Mouse (Mus musculus): ENCODE measurements around the gene Plet1. TPM values are rescaled to one million over a fixed set of nuclear protein-coding genes. Genes with fewer than 3 reads are reported as not detected.

Gene Plet1
- total RNA-seq (2022) = 1 to 10 TPM in 3 of 4 experiments, under 1 TPM in 1; 0.87 to 2.5 (median 1.8) TPM

- DNase-seq (ENCODE audit: low spot score) = no peak
Observed at GRCm38 (mm10) chr9:50494311-50494710, at the start of gene Plet1. Gene Plet1 (plus strand): TSS chr9:50494525.

DNA sequence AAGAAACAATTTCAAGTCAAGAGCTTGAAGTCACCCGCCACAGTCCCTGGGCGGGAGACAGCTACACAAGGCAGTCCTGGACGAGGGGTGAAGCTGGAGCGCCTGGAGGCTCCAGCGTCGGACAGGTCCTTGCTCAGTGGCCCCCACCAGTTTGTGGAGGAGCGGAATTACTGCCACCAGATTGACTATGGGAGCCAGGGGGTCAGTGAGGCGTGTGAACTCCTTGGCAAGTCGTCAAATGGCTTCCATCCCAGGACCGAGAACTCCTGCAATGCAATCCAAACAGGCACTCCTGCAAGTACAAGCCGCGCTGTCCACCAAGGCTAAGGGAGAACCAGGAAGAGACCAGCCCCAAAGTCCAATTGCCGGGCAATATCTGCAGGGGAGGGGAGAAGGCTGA, 45.3 kb upstream of the Plet1 start:
- DNase-seq (ENCODE audit: low spot score) = no peak

DNA sequence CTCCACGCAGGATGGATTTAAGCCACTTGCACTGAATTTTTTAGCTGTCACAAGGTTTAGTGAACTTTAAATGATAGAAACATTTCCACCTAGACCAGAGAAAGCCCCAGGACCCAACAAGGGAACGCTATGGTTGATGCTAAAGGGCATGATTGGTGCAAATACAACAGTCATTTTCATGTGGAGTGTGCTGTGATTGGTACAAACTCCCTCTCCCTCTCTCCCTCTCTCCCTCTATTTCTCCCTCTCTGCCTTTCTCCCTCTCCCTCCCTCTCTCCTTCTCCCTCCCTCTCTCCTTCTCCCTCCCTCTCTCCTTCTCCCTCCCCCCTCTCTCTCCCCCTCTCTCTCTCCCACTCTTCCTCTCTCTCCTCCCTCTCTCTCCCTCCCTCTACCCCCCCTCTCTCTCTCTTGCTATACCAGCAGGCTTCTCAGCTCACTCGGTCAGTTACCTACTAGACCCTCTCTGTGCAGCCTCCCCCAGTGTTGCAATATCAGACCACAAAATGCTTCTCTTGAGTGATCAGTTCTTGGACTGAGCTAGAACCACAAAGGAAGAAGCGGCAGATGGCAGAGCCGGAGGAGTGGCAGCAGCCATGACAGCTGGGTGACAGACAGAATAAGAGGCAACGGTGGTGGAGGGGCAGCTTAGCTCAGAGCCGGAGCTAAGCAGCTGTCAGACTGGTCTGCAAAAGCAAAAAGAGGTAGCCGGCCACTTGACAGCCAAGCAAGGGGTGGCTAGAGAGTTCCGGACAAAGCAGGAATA, 42.7 kb upstream of the Plet1 start:
- no peak for DNase-seq (ENCODE audit: low spot score)

GRCm38 (mm10) chr9:50452303-50452775, 42.0 kb upstream of the Plet1 start:
- peak; percentile 49 for DNase-seq (ENCODE audit: low spot score)

- DNase-seq (ENCODE audit: low spot score) = no peak
Observed at GRCm38 (mm10) chr9:50457596-50457995, 36.7 kb upstream of the Plet1 start.

DNA sequence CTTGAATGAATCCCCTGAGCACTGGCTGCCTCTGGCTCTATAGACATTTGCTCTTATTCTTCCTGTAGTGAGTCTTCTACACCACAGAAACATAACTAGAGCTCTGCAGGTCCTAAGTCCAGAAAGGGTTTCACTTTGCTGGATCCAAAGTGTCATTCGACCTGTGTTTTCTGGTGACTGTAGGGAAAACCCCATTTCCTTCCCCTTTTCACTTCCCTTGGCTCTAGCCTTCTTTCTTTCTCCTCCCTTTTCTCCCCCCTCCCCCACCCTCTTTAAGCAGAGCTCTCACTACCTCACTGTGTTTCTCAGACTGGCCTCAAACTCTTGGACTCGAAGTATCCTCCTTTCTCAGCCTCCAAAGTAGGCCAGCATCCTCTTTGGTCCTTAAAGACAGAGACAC, 34.8 kb upstream of the Plet1 start:
- no peak for DNase-seq (ENCODE audit: low spot score)

DNA sequence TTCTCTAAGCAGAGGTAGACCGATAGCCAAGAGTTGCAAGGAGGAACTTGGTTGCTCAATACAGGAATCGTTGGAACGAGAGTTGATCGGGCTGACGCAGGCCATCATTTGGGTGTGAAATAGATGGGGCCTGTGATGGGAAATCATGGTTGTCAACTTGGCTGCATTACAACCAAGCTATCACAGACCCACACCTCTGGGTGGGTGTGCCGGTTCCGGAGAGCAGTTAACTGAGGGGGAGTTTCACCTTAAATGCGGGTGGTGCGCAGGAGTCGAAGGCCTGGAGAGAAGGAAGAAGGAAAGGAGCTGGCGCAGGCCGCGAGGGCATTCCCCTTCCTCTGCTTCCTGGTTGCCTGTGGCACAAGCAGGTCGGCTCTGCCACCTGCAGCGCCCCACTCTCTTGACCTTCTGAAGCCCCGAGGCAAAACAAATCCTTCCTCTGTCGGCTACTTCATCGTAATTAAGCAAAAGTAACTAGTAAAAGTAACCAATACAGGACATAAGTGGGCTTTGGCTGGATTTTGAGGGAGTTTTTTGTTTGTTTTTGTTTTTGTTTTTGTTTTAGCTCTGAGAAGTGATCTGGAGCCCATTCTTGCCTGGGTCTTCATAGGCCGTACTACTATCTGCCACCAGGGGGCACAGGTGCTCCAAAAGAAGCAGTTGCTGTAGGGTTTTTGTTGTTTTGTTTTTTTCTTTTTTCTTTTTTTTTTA, 31.7 kb upstream of the Plet1 start:
- peak; percentile 49 for DNase-seq (ENCODE audit: low spot score)

GRCm38 (mm10) chr9:50463205-50463508, 31.2 kb upstream of the Plet1 start:
- no peak for DNase-seq (ENCODE audit: low spot score)

DNA sequence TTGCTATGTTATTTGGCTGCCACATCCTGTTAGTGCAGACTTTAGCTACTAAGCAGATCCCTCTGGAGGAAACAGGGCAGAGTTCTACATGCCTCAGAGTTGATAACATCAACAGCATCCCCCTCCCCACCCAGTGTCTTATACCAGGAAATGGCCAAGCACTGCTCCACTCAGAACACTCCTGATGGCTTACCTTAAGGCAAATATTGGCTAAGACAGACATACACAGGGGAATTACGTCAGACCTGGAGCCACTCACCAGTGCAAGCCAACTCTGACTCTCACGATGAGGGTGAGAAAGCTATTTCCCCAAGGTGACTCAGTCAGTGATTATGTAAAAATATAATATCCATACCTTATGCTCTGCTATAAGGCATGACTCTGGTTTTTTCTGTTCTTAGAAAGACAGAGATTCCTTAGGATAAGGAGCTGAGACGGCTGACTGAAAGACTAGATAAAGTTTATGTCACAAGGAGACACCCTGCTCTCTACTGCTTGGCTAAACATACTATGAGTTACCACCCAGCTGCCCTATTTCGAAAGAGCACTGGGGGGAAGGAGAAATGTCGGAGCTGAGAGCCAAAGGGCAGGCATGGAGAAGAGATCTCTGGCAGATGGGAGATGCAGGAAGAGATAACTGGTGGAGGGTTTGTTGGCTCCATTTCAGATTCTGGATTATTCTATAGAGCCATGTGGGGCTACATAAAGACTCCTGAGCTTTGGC, 23.8 kb upstream of the Plet1 start:
- no peak for DNase-seq (ENCODE audit: low spot score)

DNA sequence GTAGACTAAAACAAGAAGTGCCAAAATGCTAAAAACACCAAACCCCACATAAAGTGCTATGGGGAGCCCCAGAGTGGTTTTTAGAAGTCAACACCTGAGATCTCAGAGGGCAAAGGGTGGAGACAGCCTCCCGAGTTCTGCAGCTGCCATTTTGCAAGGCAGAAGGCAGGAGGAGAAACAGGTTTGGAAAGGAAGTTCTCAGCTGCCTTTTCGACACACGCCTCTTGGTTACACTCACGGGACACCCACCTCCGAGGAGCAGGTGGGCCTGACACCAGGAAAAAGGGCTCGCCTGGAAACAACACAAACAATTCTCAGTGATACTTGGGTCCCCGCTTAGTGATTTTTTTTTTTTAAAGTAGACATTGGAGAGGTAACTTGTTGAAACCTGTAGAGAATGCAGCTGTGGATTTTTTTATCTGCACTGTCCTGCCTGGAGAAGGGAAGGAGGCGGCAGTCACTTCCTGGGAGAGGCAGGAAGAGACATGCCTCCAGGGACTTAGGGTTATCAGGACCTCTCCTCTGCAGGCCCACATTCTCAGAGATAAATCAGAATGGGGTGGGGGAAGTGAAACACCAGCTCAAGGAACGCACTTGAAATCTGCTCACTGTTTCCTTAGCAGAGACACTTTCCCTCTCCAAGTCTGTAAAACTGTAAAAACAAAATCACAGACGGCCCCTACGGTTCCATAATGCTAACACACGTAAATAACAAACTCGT, 23.0 kb upstream of the Plet1 start:
- DNase-seq (ENCODE audit: low spot score) = no peak

DNA sequence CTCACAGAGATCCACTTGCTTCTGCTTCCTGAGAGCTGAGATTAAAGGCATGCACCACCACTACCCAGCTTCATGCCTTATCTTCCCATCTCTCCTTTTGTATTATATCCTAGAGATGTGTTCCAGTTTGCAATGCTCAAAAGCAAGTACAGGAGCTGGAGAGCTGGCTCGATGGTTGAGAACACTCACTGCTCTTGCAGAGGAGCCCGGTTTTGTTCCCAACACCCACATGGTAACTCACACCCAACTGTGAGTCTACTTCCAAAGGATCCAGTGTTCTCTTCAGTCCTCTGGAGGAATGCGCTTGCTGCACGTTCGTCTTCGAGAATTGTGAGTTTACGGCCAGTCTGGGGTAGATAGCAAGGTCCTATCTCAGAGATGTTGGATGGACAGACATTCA, 19.0 kb upstream of the Plet1 start:
- DNase-seq (ENCODE audit: low spot score) = no peak

GRCm38 (mm10) chr9:50475745-50476144, 18.6 kb upstream of the Plet1 start:
- DNase-seq (ENCODE audit: low spot score) = no peak

GRCm38 (mm10) chr9:50476651-50477050, 17.7 kb upstream of the Plet1 start:
- DNase-seq (ENCODE audit: low spot score) = no peak

DNA sequence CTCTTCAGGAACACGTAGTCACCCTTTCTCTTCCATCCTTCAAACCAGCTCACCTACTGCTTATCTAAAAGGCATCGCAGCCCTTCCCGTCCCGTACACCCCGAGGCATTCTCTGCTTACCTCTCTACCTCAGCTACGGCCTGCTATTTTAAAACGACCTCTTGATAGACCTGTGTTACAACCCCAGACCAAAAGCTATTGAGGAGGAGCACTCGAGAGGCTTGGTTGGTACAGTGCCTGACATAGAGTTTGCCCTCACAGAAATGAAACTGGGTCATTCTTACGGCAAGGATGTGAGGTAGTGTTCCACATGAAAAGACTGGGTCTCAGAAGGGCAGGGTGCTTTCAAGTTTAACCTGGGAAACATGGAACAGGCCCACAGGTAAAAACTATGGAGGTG, 17.1 kb upstream of the Plet1 start:
- DNase-seq (ENCODE audit: low spot score) = no peak

GRCm38 (mm10) chr9:50478826-50479225, 15.5 kb upstream of the Plet1 start:
- DNase-seq (ENCODE audit: low spot score) = no peak

GRCm38 (mm10) chr9:50479476-50479875, 14.8 kb upstream of the Plet1 start:
- DNase-seq (ENCODE audit: low spot score) = no peak

- no peak for DNase-seq (ENCODE audit: low spot score)
Observed at GRCm38 (mm10) chr9:50482743-50483142, 11.6 kb upstream of the Plet1 start.

- DNase-seq (ENCODE audit: low spot score) = no peak
Observed at GRCm38 (mm10) chr9:50485521-50485920, 8.8 kb upstream of the Plet1 start.

- no peak for DNase-seq (ENCODE audit: low spot score)
Observed at GRCm38 (mm10) chr9:50490836-50491235, 3.5 kb upstream of the Plet1 start.

DNA sequence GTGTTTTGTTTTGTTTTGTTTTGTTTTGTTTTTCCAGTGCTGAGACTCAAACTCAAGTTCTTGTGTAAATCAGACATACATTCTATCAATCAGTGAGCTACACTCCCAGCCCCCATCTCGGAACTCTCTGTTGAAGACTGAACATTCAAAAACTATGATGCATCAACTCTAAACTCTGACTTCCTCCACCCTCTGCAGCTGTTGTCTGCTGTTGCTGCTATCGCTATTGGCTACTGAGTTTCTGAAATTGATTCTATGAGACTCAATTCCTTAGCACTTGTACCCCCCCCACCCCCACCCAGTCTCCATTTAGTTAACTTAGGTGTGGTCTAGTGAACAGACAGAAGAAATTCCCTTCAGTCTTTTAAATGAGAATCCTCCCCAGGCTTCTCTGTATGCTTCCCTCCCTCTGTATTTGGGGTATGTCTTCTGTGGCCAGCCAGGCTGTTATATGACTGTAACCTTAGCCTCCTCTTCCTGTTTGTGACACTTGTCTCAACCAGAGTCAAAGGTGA, 2.7 kb upstream of the Plet1 start:
- no peak for DNase-seq (ENCODE audit: low spot score)

DNA sequence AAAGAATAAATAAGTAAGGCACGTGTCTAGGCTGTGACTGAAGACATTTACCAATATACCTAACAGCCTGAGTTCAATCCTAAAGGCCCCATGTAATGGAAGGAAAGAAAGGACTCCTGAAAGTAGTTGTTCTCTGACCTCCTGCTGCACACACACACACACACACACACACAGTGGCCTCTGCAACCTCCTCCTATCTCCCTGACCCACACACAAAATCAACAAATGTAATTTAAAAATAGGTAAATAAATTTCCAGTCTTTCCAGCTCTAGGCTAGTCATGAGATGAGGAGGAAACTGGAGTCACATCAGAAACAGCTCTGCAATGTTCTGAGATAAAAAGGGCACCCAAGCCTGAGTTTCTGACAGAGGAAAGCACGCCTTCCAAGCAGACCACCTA, 548 bp upstream of the Plet1 start:
- no peak for DNase-seq (ENCODE audit: low spot score)
